Mouse (Mus musculus): ENCODE measurements around the gene Strbp. TPM values are rescaled to one million over a fixed set of nuclear protein-coding genes. Genes with fewer than 3 reads are reported as not detected.

Gene Strbp
- polyA plus RNA-seq, 1 experiment from 2014 or later: 38.1 TPM

DNA sequence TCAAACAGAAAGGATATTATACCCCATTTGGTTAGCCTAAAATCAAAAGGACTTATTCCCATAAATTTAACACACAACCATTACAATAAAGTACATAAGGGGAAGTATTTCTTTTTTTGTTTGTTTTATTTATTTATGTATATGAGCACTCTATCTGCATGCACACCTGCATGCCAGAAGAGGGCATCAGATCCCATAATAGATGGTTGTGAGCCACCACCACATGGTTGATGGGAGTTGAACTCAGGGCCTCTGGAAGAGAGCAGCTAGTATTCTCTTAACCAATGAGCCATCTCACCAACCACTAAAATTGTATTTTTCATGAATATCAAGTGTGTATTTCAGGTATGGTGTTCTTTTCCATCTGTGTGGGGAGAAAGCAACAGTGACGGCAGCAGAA lies 18.8 kb downstream of the Strbp start:
- WGBS: 83% methylated on average over 1 of the region's 1 CpGs
- Histone ChIP-seq H3K27ac (replicated peaks; ENCODE audit: low read depth, low read length) (no peak overlapping the region), H3K9me3 (ENCODE audit: control insufficient read depth, low read length) (no peaks in the 10 kb centered on the region), H3K36me3 (ENCODE audit: control insufficient read depth, insufficient read depth, low read length) (no peaks in the 10 kb centered on the region), H3K4me2 (ENCODE audit: low read depth, low read length) (no peak overlapping the region), H3K27me3 (replicated peaks; ENCODE audit: control insufficient read depth, insufficient read depth, low read length) (no peaks in the 10 kb centered on the region), H3K9ac (ENCODE audit: low read depth, low read length) (no peak overlapping the region), H3K4me3 (ENCODE audit: low read depth, low read length) (no peak overlapping the region), H3K4me1 (ENCODE audit: control insufficient read depth, insufficient read depth, low read length) (no peaks in the 10 kb centered on the region)
- ATAC-seq (ENCODE audit: low read depth): no peak
- DNase-seq (ENCODE audit: low spot score): no peak

DNA sequence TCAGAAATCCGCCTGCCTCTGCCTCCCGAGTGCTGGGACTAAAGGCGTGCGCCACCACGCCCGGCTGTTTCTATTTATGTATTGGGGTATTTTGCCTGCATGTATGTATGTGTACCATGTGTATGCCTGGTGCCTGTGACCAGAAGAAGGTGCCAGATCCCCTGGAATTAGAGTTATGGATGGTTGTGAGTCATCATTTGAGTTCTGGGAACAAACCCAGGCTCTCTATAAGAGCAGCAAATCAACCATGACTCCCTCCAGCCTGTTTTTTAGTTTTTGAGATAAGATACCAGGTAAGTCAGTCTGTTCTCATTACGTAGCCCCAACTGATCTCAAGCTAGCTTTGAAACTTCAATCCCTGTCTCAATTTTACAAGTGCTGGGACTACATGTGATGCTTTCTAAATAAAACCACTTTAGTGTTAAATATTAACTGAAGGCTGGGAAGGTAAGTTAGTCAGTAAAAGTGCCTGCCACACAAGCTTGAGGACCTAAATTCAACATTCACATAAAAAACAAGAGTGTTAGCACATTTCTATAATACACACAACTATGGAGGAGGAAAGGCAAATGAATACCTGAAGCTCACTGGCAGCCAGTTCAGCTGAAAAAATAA lies 21.4 kb downstream of the Strbp start:
- Histone ChIP-seq H3K36me3 (ENCODE audit: control insufficient read depth, insufficient read depth, low read length) (no peaks in the 10 kb centered on the region), H3K9me3 (ENCODE audit: control insufficient read depth, low read length) (no peaks in the 10 kb centered on the region), H3K4me2 (ENCODE audit: low read depth, low read length) (no peak overlapping the region), H3K4me3 (ENCODE audit: low read depth, low read length) (no peak overlapping the region), H3K4me1 (ENCODE audit: control insufficient read depth, insufficient read depth, low read length) (no peaks in the 10 kb centered on the region), H3K9ac (ENCODE audit: low read depth, low read length) (no peak overlapping the region), H3K27ac (replicated peaks; ENCODE audit: low read depth, low read length) (no peak overlapping the region), H3K27me3 (replicated peaks; ENCODE audit: control insufficient read depth, insufficient read depth, low read length) (no peaks in the 10 kb centered on the region)
- ATAC-seq (ENCODE audit: low read depth): no peak
- 96% methylated on average over 7 of the region's 7 CpGs for WGBS
- no peak for DNase-seq (ENCODE audit: low spot score)

DNA sequence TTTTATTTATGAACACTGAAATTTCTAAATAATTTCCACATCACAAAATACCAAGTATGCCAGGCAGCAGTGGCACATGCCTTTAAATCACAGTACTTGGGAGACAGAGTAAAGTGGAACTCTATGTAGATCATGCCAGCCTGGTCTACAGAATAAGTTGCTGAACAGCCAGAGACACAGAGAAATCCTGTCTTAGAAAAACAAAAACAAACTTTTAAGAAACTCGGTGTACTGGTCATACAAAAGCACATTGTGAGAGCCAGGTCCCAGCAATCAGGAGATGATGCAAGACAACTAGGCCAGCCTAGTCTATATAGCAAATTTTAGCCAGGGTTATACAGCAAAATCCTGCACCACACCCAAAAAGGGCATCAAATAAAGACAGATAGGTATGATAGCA lies 52.6 kb downstream of the Strbp start:
- Histone ChIP-seq H3K27ac (replicated peaks; ENCODE audit: low read depth, low read length) (no peak overlapping the region), H3K9ac (ENCODE audit: low read depth, low read length) (no peak overlapping the region), H3K4me1 (ENCODE audit: control insufficient read depth, insufficient read depth, low read length) (no peaks in the 10 kb centered on the region), H3K4me3 (ENCODE audit: low read depth, low read length) (no peak overlapping the region), H3K9me3 (ENCODE audit: control insufficient read depth, low read length) (no peaks in the 10 kb centered on the region), H3K4me2 (ENCODE audit: low read depth, low read length) (no peak overlapping the region), H3K36me3 (ENCODE audit: control insufficient read depth, insufficient read depth, low read length) (no peaks in the 10 kb centered on the region), H3K27me3 (replicated peaks; ENCODE audit: control insufficient read depth, insufficient read depth, low read length) (no peaks in the 10 kb centered on the region)
- WGBS: 49% methylated on average over 1 of the region's 1 CpGs
- ATAC-seq (ENCODE audit: low read depth) (no peak), DNase-seq (ENCODE audit: low spot score) (no peak)

DNA sequence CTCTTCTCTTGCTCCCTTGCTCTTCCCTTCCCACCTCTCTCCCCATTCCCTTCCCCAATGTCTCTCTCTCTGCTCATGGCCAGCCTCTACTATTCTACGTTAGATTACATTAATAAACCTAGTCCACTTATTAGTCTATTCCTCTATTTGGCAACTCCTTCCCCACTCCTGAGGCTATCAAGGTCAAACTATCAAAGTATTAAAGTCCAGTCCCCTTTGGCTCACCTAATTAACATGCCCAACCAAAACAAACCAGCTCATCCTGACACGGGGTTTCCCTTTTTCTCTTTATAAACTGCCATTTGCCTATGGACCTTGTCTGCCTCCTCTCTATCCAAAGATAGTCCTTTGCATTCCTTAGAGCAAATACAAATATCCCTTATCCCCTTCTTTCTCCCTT lies 54.1 kb downstream of the Strbp start:
- no peak for DNase-seq (ENCODE audit: low spot score)
- no peaks in the 10 kb centered on the region for H3K4me1 ChIP-seq (ENCODE audit: control insufficient read depth, insufficient read depth, low read length)

DNA sequence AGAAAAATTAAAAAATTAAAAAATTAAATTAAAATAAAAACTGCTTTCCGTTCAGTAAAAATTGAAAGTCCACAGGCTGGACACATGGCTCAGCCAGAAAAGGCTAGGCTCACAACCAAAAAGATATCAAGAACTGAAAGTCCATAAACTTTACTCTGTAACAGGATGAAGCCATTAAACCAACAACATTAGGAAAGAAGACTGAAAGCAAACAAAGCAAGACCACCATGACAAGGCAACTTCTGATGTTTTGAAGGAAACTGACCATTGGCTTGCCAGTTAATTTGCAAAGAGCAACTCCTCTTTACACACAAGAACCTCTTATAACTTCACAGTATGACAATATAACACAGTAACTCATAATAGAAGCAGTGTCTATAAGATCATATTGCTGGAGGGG lies 54.7 kb downstream of the Strbp start:
- Histone ChIP-seq H3K27me3 (replicated peaks; ENCODE audit: control insufficient read depth, insufficient read depth, low read length) (no peaks in the 10 kb centered on the region), H3K4me3 (ENCODE audit: low read depth, low read length) (no peak overlapping the region), H3K4me2 (ENCODE audit: low read depth, low read length) (no peak overlapping the region), H3K36me3 (ENCODE audit: control insufficient read depth, insufficient read depth, low read length) (no peaks in the 10 kb centered on the region), H3K9me3 (ENCODE audit: control insufficient read depth, low read length) (no peaks in the 10 kb centered on the region), H3K9ac (ENCODE audit: low read depth, low read length) (no peak overlapping the region), H3K27ac (replicated peaks; ENCODE audit: low read depth, low read length) (no peak overlapping the region), H3K4me1 (ENCODE audit: control insufficient read depth, insufficient read depth, low read length) (no peaks in the 10 kb centered on the region)
- WGBS: 86% methylated on average over 1 of the region's 1 CpGs
- ATAC-seq (ENCODE audit: low read depth) (no peak), DNase-seq (ENCODE audit: low spot score) (no peak)

More for the DNA sequence above, 54.1 kb downstream of the Strbp start:
- no peaks in the 10 kb centered on the region for H3K9me3 ChIP-seq (ENCODE audit: control insufficient read depth, low read length)
- H3K4me2 ChIP-seq (ENCODE audit: low read depth, low read length): no peak overlapping the region
- H3K4me3 ChIP-seq (ENCODE audit: low read depth, low read length): no peak overlapping the region
- 76% methylated on average over 2 of the region's 2 CpGs for WGBS
- H3K27ac ChIP-seq (replicated peaks; ENCODE audit: low read depth, low read length): no peak overlapping the region
- H3K27me3 ChIP-seq (replicated peaks; ENCODE audit: control insufficient read depth, insufficient read depth, low read length): no peaks in the 10 kb centered on the region
- H3K9ac ChIP-seq (ENCODE audit: low read depth, low read length): no peak overlapping the region
- no peak for ATAC-seq (ENCODE audit: low read depth)
- H3K36me3 ChIP-seq (ENCODE audit: control insufficient read depth, insufficient read depth, low read length): no peaks in the 10 kb centered on the region

DNA sequence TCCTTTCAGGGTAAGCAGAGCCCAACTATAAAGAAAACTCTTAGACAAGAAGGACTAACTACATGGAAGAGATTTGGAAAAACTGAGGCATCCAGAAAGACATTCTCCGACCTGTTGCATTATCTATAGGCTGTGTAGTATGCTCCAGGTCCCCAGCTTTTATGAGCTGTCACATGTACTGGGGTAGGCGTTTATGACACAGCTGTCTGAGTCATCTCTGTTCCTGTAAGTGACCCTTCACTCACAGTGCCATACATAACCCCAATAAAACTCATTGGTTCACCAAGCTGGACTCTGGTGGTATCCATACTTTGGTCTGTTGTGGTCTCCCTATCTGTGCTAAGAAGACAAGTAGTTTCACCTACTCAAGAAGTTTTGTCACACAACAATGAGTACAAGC lies 80.3 kb downstream of the Strbp start:
- DNase-seq (ENCODE audit: low spot score) (no peak), ATAC-seq (ENCODE audit: low read depth) (no peak)
- H3K4me1 ChIP-seq (ENCODE audit: control insufficient read depth, insufficient read depth, low read length): no peaks in the 10 kb centered on the region
- no peak overlapping the region for H3K27ac ChIP-seq (replicated peaks; ENCODE audit: low read depth, low read length)
- WGBS: 89% methylated on average over 2 of the region's 2 CpGs
- H3K36me3 ChIP-seq (ENCODE audit: control insufficient read depth, insufficient read depth, low read length): 0 out of 2 replicates have a peak, but pooled peaks cover 6% of the 10 kb centered on the region
- no peaks in the 10 kb centered on the region for H3K27me3 ChIP-seq (replicated peaks; ENCODE audit: control insufficient read depth, insufficient read depth, low read length)
- no peak overlapping the region for H3K9ac ChIP-seq (ENCODE audit: low read depth, low read length)
- H3K4me2 ChIP-seq (ENCODE audit: low read depth, low read length): no peak overlapping the region
- H3K4me3 ChIP-seq (ENCODE audit: low read depth, low read length): no peak overlapping the region
- H3K9me3 ChIP-seq (ENCODE audit: control insufficient read depth, low read length): no peaks in the 10 kb centered on the region

DNA sequence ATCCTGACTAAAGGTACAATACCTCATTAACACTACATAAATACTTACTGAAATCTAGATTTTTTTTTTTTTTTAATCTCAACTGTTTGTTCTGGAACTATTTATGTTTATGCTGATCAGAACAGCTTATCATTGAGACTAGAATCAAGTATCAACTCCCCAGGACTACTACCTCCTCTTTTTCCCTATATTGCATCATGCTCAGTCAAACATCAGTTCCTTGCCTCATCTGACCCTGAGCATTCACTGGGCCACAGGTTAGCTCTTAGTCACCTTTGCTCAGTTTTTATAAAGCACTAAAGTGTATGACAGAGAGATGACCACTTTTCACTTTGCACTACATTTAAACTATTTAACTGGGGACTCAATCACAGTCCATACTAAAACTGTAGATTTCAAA lies 115.7 kb downstream of the Strbp start:
- ATAC-seq (ENCODE audit: low read depth): no peak

DNA sequence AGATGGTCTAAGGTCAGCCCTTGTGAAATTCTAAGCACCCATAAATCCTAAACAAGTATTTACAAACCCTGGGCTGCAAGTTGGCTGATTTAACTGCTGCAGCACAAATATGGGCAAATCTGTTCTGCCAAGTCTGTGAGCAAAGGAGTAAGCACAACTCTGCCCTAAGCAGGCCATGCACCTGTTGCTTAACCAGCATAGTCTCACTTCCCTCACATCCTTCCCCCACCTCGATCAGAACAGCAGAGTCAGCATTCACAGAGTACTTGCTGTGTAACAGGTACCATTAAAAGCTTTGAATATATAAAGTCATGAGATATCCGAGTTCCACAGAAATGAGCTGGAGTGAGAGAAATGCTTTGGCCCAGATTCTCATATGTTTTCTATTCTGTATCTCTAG lies 125.5 kb downstream of the Strbp start:
- ATAC-seq (ENCODE audit: low read depth) (no peak), DNase-seq (ENCODE audit: low spot score) (no peak)
- no peaks in the 10 kb centered on the region for H3K36me3 ChIP-seq (ENCODE audit: control insufficient read depth, insufficient read depth, low read length)
- H3K9me3 ChIP-seq (ENCODE audit: control insufficient read depth, low read length): no peaks in the 10 kb centered on the region
- no peak overlapping the region for H3K27ac ChIP-seq (replicated peaks; ENCODE audit: low read depth, low read length)
- no peak overlapping the region for H3K9ac ChIP-seq (ENCODE audit: low read depth, low read length)
- H3K4me3 ChIP-seq (ENCODE audit: low read depth, low read length): no peak overlapping the region
- no peaks in the 10 kb centered on the region for H3K4me1 ChIP-seq (ENCODE audit: control insufficient read depth, insufficient read depth, low read length)
- H3K4me2 ChIP-seq (ENCODE audit: low read depth, low read length): no peak overlapping the region
- H3K27me3 ChIP-seq (replicated peaks; ENCODE audit: control insufficient read depth, insufficient read depth, low read length): no peaks in the 10 kb centered on the region
- 76% methylated on average over 2 of the region's 2 CpGs for WGBS

More for the DNA sequence above, 115.7 kb downstream of the Strbp start:
- H3K27me3 ChIP-seq (replicated peaks; ENCODE audit: control insufficient read depth, insufficient read depth, low read length): no peaks in the 10 kb centered on the region
- H3K4me1 ChIP-seq (ENCODE audit: control insufficient read depth, insufficient read depth, low read length): no peaks in the 10 kb centered on the region
- H3K4me2 ChIP-seq (ENCODE audit: low read depth, low read length): no peak overlapping the region
- H3K27ac ChIP-seq (replicated peaks; ENCODE audit: low read depth, low read length): no peak overlapping the region
- no peaks in the 10 kb centered on the region for H3K9me3 ChIP-seq (ENCODE audit: control insufficient read depth, low read length)
- H3K36me3 ChIP-seq (ENCODE audit: control insufficient read depth, insufficient read depth, low read length): peaks cover 10% of the 10 kb centered on the region; the same call in 1 of the 2 replicates
- no peak for DNase-seq (ENCODE audit: low spot score)
- H3K9ac ChIP-seq (ENCODE audit: low read depth, low read length): no peak overlapping the region
- no peak overlapping the region for H3K4me3 ChIP-seq (ENCODE audit: low read depth, low read length)

DNA sequence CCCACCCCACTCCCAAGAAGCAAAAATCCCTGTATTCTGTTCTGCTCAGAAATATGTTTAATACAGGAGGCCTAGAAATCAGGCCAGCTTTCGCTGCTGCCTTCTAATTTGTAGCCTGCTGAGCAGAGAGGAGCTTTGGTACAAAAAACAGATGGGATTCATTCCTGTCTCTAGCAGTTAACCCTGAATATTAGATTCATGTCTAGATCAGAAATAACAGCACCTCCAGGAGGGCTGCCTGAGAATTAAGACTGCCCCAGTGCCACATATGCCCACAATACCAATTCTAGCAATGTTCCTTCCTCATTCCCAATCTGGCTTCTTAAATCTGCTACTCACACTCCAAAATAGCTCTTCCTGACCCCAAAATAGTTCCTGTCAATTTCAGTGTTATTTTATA lies 127.0 kb downstream of the Strbp start:
- H3K9me3 ChIP-seq (ENCODE audit: control insufficient read depth, low read length): no peaks in the 10 kb centered on the region
- H3K4me3 ChIP-seq (ENCODE audit: low read depth, low read length): no peak overlapping the region
- DNase-seq (ENCODE audit: low spot score) (no peak), ATAC-seq (ENCODE audit: low read depth) (no peak)
- H3K4me1 ChIP-seq (ENCODE audit: control insufficient read depth, insufficient read depth, low read length): no peaks in the 10 kb centered on the region
- H3K27ac ChIP-seq (replicated peaks; ENCODE audit: low read depth, low read length): no peak overlapping the region
- WGBS: 77% methylated on average over 1 of the region's 1 CpGs
- H3K9ac ChIP-seq (ENCODE audit: low read depth, low read length): no peak overlapping the region
- no peak overlapping the region for H3K4me2 ChIP-seq (ENCODE audit: low read depth, low read length)
- no peaks in the 10 kb centered on the region for H3K27me3 ChIP-seq (replicated peaks; ENCODE audit: control insufficient read depth, insufficient read depth, low read length)
- no peaks in the 10 kb centered on the region; the same call in 1 of the 2 replicates for H3K36me3 ChIP-seq (ENCODE audit: control insufficient read depth, insufficient read depth, low read length)
